Mouse (Mus musculus) left cerebral cortex, postnatal 14 days (tissue): ENCODE data around the gene Pin4. TPM values are rescaled to one million over a fixed set of nuclear protein-coding genes. Genes with fewer than 3 reads are reported as not detected.
"Not testable (repeated sequence)": the region's sequence is repeated elsewhere in the genome, so short reads cannot be mapped to it uniquely, and the experiment has no call there.

ENCODE experiments used
- DNase-seq, 2 experiments: peaks; one replicate each; pipeline ENCODE4 v3.0.0; 2021 to 2022; ENCODE audit warnings: low spot score in 2 of 2, mixed read lengths in 1 of 2
- intact Hi-C: fragments of 180-260 bp; cut with DNase I; formaldehyde crosslinking; loops from one replicate; pipeline ENCODE4 v1.15.1; 2025
- long read RNA-seq, 2 experiments: library from polyadenylated mRNA; stranded (forward); transcript quantifications; one replicate each; pipeline ENCODE4 v2.0.0; 2021
- total RNA-seq, 2 experiments: library from RNA; stranded (reverse); gene quantifications; 2 replicates each; pipeline ENCODE4 v1.2.3; 2021

Gene Pin4
- 10 to 100 TPM; 15.2 to 22.2 TPM for total RNA-seq
- long read RNA-seq, experiment 1, transcript Pin4-201 (4 exons, 489 nt) = major isoform, 14 of 15 reads
- long read RNA-seq, experiment 1, partial matches to known transcripts = 0 of 15 reads
- long read RNA-seq, experiment 1, other reads (novel, unspliced or antisense) = 1 of 15 reads
- long read RNA-seq, experiment 2, transcript Pin4-201 (4 exons, 489 nt) = major isoform, 10 of 13 reads
- long read RNA-seq, experiment 2, partial matches to known transcripts = 1 of 13 reads
- long read RNA-seq, experiment 2, other reads (novel, unspliced or antisense) = 0 of 13 reads

DNA sequence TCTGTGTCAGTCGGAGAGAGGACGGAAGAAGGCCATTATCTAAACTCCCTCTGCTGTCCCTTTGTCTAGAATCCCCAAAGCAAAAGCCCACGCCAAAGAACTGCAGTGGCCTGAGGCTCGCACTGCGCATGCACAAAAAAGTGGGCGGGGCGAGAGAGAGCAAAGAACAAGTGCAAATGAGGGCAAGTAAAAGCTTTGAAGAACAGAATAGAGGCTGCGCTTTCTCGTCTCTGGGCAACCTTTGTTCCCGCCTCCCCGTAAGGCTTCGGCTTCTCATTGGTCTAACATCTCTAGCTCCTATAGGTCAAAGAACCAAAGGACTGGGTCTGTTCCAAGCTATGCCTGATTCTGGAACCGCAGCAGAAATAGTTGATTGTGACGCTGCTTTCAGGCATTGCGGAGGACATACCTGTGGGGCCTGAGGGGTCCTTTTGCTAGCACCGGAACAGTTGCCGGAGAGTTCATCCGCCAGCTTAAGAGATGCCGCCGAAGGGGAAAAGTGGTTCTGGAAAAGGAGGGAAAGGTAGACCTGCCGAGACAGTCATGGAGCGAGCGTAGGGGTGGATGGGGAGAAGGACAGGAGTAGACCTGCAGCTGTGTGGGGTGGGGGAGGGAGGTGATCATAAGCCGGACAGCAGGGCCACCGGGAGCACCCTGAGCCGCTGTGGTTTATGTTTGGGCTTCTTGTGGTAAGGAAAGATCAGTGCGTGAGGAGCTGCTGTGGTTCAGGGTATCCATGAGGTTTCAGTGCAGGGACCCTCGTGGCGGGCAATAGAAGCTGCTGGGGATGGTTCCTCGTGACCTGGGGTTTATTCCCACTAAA, at the start of gene Pin4:
Gene Pin4, plus strand, starts transcription at position 406 of the 823 bp plus-strand sequence.
- intact Hi-C loops = loop anchor here (5.0 kb wide), 1 partner anchor 42 kb away; no protein-coding TSS in a partner anchor
- peak; percentile 89 to 97 for DNase-seq

DNA sequence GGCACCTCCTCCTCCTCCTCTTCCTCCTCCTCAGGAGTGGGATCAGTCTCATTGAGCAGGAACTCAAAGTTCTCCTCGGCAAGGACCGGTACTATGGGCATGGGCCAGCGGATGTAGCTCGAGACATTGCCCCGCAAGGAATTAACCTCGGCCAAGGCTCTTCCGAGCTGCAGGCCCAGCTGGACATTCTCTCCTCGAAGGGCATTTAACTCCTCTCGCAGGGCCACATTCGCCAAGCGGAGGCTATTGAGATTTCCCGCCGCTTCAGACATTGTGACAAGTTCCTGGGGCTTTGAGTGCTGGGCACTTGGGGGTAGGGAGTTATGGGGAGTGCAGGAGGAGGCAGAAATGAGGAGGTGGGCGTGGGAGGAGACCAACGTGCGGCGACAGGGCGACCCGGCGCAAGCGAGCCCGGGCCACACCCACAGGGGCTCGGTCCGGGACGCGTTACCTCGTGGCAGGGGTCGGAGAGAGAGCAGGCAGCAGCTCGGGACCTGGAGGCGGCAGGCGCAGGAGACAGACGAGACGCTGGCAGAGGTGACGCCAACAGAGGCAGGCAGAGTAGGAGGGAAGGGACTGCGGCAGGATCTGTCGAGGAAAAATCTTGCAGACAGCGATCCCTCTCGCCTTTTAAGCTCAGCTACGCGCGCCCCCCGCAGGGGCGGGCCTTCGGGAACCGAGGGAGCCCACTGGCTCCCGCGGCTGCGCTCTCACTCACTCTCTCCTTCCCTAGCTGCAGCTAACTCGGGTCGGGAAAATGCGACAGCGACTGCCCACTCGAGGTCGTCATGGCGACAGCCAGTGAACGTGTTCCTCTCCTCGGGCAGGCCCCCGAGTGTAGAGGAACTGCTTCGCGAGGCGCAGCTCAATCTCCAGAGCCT, 48.4 kb upstream of the Pin4 start, which contains the start of gene Rtl5:
Gene Rtl5, minus strand, starts transcription at position 714 of the 881 bp plus-strand sequence.
- DNase-seq = peak; percentile 84 to 89
- intact Hi-C loops = no loop called here

DNA sequence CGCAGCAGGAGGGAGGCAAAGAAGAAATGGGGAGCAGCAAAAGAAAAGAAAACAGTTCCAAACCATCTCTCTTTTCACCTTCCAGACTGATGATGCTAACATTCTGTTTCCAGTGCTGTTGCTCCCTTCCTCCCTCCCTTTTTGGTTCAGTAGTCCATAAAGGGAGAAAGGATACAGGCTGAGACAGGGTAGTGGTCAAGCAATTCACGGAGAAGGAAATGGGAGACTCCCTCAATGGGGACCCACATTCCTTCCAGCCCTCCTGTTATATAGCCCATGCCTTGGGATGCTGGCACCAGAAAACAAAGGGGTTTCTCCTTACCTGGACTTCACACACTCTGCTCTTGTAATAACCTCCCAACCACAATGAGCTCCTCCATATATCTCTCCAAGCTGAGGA, 47.7 kb upstream of the Pin4 start:
- intact Hi-C loops = no loop called here

DNA sequence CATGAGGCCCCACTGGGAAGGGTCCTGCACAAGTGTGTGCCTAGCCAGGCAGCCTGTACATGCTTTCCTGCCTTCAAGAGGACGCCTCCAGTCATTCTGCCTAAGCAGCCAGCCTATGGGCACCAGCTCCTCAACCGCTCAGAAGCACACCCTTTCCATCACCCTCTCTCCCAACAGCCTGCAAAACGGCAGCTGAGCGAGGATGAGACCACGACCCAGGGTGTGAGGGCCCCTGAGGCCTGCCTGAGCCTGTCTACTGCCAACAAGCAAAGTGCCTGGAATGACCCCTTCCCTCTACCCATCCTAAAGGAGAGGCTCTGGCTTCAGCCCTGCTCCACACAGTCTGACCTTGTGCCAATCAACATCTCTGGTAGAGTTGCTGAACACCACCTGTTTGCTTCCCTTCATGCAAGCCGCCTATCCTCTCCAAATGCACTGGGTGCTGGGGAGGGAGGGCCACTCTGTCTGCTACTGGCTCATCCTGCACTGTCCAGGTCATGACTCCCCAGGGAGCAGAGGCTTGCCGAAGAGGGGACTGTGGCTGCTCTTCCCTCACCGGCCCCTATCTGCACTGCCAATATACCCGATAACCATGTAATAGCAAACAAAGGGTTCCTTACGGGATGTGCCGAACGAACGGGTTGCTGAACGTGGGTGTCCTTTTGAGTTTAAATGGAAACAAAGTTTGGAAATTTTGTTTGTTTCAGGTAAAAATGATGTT, 45.5 kb upstream of the Pin4 start:
- intact Hi-C loops = no loop called here
- no peak for DNase-seq

More for the DNA sequence above, 47.7 kb upstream of the Pin4 start:
- no peak for DNase-seq

DNA sequence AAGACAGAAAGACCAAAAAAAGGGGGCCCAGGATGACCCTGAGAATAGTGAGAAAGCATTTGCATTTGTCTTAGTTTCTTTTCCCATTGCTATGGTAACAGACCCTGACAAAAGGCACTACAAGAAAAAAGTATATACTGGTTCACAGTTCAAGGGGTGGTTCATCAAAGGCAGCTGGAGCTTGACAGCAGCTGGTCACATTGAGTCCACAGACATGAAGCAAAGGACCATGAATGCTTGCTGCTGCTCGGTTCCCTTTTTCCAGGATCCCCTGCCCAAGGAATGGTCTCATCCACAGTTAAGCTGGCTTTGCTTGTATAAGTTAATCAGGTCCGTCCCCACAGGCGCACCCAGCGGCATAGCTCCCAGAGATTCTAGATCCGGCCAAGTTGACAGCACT, 44.8 kb upstream of the Pin4 start:
- no peak for DNase-seq
- intact Hi-C loops = no loop called here

DNA sequence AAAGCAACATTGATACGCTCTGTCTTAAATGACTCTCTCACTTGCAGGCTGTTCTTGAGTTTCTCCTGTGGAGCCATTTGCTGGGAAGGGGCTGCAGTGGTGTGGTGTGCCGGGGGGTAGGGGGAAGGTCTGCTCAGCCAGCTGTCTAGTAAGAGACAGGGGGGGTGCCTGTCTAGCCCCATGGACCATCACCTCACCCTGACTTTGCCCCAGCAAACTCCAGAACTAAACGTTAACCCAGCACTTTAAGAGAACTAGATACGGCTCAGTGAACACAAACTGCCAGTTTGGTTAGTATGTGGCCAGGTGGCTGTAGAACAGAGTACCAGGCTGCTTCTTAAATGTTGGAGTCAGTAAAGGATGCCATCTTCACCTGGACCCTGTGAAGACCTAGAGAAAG, 44.1 kb upstream of the Pin4 start:
- intact Hi-C loops = loop anchor here (5.0 kb wide), 1 partner anchor 42 kb away; the partner anchor contains the start of gene Pin4
- DNase-seq = no peak

DNA sequence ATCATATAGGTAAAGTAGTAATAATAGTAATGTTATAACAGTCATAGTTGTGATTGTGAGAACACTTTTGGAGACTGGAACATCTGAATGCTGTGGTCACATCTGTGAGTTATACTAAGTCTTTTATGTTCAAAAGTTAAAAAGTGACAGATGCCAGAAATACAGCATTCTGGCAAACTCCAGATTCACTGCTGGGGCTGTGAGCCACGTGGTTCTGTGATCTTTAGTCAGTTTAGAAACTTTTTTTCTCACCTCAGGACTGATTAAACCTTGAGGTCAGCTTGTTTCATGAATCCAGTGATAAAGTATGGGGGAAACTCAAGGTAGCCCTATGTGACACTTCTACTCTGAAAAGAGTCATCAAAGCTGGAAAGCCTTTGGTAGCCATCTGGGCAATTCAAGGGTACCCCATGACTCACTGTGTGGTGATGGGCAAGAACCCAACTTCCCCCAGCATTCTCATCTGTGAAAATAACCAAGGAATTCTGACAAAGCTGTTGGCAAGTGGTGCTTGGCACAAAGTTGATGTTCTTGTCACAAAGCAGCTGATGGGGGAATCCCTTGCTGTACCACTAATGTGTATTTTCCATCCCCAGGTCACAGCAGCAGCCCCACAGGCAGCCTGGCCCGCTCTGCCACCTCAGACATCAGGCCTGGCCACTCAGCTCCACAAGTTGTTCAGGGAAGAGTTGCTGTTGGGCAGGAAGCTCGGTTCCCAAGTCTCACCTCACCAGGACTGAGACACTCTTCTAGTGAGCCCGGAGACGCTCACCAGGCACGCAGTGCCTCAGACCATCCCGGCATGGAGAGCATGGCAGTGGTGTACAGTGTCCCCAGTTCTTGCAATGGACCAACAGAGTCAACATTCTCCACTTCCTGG, 42.1 kb upstream of the Pin4 start:
- intact Hi-C loops = loop anchor here (5.0 kb wide), 1 partner anchor 40 kb away; the partner anchor contains the start of gene Pin4
- DNase-seq = peak in 1 of 2 experiments; percentile 54

DNA sequence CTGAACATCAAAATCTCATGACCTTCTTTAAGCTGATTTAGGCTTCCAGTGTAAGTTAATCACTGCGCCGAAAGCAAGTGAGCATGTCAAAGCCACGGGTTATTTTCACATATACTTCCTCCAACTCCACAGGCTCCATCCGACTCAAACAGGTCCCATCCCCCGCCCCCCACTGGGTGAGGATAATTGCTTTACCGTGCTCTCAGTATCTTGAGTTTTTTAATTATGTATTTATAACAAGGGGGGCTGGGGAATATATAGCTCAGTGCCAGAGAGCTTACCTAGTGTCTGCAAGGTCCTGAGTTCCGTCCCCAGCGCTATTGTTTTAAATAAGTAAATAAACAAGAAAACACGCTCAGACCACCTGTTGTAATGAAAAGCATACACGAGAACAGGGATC, 38.2 kb upstream of the Pin4 start:
- intact Hi-C loops = no loop called here
- DNase-seq = no peak

DNA sequence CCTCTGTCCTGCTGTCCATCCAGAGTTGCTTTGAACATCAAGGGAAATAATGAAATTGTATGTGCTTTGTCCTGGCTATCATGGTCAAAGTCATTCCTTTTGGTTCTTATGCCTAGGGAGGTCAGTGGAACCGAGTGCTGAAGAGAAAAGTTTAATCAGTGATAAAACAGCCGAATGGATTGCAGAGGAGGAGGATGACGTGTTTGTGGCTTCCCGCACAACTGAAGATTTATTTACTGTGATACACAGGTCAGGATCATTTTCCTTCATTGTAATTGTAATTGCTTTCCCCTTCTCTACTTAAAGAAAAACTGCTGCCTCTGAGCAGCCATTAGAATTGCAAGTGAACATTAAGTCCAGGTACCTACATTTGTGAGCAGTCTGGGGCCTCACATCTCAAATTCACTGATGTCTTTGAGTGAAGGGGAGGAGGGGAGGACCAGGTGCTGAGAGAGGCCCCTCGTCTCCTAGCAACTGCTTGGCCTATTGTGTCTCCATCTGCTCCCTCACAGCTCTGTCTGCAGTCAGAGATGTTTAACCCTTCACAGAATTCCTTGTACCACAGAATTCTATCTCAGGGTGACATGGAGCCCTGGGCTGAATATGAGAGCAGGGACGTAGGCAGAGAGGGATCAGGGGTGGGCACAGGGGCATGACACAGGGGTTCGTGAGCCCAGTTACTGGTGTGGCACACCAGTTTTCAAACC, 37.5 kb upstream of the Pin4 start:
- intact Hi-C loops = no loop called here
- DNase-seq = no peak

DNA sequence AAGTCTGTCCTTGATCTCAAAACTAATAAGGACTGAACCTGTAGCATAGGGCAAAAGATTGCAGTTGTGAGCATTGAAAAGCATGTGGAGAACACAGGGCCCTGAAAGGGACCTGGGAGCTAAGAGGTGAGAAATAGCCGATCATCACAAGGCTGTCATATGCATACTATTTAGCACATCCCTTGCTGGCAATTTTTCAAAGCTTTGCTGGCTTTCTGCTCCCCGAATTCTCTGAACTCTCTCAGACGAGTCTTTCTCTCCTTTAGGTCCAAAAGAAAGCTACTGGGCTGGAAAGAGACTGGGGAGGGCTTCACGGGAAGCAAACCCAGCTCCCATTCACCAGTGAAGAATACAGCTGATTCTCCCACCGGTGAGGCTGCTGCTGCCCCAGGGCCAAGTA, 36.9 kb upstream of the Pin4 start:
- DNase-seq = no peak
- intact Hi-C loops = no loop called here

DNA sequence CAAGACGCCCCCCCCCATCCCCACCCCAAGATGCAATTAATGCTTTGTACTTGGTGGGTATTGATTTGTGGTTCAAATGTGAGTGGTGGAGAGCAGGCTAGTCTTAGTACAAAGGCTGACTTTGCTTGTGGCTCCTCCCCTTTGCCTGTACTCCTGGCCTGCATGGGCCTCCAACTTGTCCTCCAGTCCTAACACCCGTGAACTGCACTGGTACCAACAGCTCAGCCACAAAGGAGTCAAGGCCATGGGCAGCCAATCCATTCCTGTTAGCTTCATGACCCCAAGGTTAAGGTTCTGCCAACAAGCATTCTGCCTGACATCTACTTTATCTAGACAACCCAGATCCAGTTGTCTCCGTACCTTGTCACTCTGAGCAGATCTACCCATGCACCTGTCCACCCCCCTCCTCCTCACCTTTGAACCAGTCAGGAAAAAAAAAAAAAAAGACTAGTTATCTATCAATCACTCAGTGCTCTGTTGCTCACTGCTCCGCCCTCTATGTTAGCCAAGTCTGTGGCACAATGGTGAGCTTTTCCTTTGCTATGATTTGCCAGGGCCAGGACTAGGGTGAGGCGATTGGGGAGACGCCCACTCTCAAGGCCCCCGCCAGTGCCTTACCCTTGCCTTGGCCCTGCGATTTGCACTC, 33.3 kb upstream of the Pin4 start:
- no peak for DNase-seq
- intact Hi-C loops = no loop called here

DNA sequence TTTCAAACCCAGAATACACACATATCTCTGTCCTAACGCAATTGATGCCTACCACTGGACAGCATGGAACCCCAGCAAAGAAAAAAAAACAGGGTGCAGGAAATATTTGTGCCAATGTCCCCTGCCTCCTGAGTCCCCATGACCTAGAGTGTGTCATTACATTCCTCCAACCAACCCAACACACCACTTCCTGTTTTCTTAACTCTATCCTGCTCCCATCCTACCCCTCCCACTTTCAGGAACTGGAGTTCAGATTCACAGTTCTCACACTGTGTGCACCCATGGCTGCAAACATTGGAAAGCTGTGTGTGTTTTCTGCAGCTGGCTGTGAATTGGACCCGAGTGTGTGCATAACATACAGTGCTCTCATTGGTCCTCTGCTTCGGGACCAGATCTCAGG, 28.6 kb upstream of the Pin4 start:
- no peak for DNase-seq
- intact Hi-C loops = no loop called here

DNA sequence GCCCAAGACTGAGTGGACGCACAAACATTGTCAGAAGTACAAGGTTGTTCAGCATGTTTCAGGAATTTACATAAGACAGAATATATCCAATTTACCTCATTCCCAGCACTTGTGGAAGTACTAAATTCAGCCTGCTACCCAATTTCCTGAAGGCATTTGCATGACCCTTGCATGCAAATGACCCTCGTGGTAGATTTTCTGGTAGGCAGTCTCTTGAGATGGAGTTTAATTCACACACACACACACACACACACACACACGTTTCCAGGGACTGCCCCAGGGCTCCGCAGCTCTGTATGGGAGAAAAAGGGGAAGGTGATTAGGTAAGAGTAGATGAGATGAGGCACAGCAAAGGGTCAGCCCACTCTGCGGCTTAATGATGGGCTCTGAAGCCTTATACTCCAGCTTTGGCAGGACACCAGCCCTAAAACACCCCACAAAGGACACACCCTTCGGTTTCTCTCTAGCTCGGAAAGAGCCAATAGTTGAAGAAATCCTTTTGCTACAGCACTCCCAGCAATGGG, 24.8 kb upstream of the Pin4 start:
- DNase-seq = no peak
- intact Hi-C loops = no loop called here

DNA sequence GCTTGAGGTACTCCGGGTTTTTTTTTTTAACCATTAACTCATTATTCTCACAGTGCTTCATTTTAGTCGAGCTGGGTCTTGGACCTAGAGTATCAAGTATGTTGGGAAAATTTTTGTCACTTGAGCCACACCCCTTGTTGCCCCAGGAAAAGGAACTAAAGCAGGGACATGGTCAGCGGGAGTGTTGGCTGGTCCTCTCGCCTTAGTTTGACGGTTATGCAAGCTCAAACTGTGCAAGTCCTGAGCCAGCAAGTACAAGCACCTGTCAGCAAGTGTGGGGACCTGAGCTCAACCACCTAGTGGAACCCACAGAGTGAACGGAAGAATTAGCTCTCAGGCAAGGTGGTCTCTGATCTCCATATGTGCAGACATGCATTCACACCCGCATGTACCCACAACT, 17.4 kb upstream of the Pin4 start:
- intact Hi-C loops = no loop called here
- no peak for DNase-seq

DNA sequence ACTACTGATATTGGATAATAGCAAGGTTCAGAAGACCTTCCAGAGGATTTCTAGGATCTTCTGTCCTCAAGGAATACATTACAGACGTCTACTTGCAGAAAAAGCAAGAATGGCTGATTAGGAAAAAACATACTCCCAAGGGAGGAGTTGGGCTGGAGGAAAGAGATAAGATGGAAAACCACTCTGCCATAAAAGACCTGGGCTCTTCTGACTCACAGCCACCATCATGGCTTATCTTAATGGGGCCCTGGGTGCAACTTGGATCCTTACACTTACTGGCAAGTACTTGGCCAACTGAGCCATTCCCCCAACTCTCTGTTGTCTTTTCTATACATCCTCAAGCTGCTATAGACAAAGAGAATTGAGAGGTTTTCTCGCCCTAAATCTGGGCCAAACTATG, 15.4 kb upstream of the Pin4 start:
- DNase-seq, intact Hi-C loops: not testable (repeated sequence)

DNA sequence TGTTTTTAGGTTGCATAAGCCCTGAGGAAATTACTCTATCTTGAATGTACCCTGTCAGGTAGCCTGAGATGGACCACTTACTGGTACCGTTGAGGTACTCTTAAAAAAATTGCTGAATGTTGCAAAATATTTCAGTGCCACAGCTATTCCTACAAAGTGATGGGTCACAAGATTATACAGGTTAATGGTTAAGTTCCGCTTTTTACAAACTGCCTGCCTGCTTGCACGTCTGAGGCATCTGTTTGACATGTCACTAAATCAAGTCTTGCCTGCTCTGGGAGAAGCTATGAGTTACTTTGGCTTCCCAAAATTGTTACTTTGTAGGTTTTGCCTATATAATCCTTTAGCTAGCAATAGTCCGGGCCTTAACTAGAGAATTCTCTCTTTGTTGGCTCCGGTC, 9.9 kb upstream of the Pin4 start:
- intact Hi-C loops, DNase-seq: not testable (repeated sequence)

DNA sequence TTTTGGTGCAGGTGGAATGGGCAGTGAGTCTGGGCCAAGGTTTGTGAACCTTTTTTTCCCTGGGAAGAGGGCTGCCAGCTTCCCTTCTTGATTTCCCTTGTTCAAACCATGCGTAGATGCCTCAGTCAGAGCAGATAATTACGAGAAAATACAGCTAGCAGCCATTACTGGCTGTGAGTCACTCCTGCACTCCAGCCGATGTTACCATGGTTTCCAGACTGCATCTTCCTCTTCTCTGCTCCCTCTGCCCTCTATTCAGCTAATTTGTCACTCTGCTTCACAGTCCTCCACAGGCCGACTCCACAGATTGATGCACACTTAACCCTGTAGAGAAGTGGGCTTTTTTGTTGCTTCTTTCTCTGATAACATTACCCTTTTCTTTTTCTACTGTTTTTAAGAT, 3.6 kb upstream of the Pin4 start:
- intact Hi-C loops = loop anchor here (5.0 kb wide), 1 partner anchor 38 kb away; no protein-coding TSS in a partner anchor
- peak; percentile 15 to 32 for DNase-seq
